Mouse (Mus musculus) brain, embryonic 14.5 days (tissue): ENCODE measurements around the gene Zfp536. TPM values are rescaled to one million over a fixed set of nuclear protein-coding genes. Genes with fewer than 3 reads are reported as not detected.

Source experiments
- DNase-seq: peaks from one replicate; pipeline ENCODE4 v3.0.0-alpha.2; 2011; ENCODE audit warnings: low read depth
- CTCF ChIP-seq: fragments of 200-500 bp; IDR thresholded peaks from 2 replicates; pipeline ENCODE4 v1.5.1; 2012; ENCODE audit warnings: inconsistent platforms, mild to moderate bottlenecking, moderate library complexity, borderline replicate concordance; ENCODE audit not compliant: insufficient read depth, insufficient read length; ENCODE audit errors: extremely low read depth
- POLR2A ChIP-seq: fragments of 200-500 bp; IDR thresholded peaks from 2 replicates; pipeline ENCODE4 v1.6.1; 2012; ENCODE audit warnings: mild to moderate bottlenecking, inconsistent platforms, borderline replicate concordance; ENCODE audit not compliant: poor library complexity, insufficient read depth, insufficient read length, severe bottlenecking; ENCODE audit errors: extremely low read depth
- polyA plus RNA-seq: library from polyadenylated mRNA; depleted of rRNA; stranded (reverse); fragments of >200 nt; gene quantifications from 2 replicates; pipeline ENCODE4 v1.2.3, GENCODE M21; 2012

The Zfp536 gene
- polyA plus RNA-seq, 1 experiment = 30.4 TPM

GRCm38 (mm10) chr7:37490312-37490711, 283.1 kb downstream of the Zfp536 start:
- TF ChIP-seq CTCF (no peak), POLR2A (no peak)
- no peak for DNase-seq

- no peak for TF ChIP-seq CTCF
- no peak for TF ChIP-seq POLR2A
- no peak for DNase-seq
Measured at GRCm38 (mm10) chr7:37484946-37485345, 288.5 kb downstream of the Zfp536 start.

DNA sequence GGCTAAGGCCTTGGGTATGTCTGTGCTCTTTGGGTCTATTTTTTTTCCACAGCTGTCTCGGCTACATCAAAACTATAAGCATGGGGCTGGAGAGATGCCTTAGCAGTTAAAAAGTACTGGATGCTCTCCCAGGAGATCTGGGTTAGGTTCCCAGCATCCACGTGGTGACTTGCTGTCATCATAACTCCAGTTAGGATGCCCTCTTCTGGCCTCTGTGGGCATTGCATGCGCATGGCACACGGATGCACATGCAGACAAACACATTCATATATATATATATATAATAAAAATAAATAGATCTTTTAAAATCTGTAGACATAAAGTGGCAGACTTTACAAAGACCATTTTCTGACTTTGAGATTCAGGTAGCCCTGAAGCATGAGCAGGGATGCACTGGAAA, 290.9 kb downstream of the Zfp536 start:
- DNase-seq = no peak
- TF ChIP-seq CTCF (peak; percentile 36; the same call in 1 of the 2 replicates), POLR2A (no peak)

DNA sequence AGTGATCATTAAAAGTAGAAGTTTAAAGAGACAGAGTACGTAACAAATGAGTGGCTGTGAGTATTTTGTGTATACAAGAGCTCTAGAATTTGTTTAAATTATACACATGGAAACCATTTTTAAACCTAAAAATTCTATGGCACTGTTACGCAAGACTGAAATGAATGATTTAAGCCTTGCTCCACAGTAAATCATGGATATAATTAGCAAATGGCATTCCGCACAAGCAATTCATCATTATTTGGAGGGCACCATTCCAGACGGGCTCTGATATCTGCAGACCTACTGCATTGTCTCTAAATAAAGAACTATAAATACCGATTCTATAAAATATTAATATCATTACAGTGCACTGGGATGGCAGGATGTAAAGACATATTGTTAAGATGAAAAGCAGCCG, 292.3 kb downstream of the Zfp536 start:
- TF ChIP-seq POLR2A (no peak), CTCF (no peak)
- DNase-seq = no peak

DNA sequence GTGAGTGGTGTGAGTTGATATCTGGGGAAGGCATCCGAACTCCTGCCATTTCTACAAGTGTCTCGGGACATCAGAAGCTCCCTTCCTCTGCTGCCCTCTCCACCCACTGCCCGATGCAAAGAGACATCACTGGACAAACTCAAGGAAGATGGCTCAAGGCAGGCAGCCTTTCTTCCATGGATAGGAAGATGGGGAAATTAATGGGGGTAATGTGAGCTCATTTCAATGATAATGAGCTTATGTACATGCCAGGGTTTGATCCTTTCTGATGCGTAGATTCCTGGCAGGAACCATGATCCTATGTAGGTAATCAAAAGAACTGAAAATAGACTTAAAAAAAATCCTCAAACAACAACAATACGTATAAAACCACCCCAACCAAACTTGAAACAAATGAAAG, 296.1 kb downstream of the Zfp536 start:
- DNase-seq = no peak
- no peak for TF ChIP-seq POLR2A
- TF ChIP-seq CTCF = no peak

DNA sequence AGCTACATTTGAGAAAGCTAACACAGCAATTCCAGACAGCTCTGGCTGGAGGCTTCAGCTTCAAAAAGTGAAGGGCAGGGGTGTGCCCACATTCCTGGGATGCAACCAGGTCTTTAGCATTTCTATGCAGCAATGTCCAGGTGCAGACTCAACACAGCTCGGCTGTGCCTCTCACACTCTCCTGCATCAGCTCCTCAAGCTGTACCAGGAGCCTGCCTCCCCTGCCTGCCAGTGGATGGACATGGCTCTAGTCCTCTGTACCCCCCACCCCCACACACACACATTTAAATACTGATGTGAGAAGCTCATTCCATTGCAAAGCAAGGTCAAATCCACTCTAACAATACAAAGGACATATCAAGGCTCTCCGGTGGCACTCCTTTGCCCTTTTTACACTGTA, 298.0 kb downstream of the Zfp536 start:
- DNase-seq = no peak
- no peak for TF ChIP-seq POLR2A
- TF ChIP-seq CTCF = no peak

DNA sequence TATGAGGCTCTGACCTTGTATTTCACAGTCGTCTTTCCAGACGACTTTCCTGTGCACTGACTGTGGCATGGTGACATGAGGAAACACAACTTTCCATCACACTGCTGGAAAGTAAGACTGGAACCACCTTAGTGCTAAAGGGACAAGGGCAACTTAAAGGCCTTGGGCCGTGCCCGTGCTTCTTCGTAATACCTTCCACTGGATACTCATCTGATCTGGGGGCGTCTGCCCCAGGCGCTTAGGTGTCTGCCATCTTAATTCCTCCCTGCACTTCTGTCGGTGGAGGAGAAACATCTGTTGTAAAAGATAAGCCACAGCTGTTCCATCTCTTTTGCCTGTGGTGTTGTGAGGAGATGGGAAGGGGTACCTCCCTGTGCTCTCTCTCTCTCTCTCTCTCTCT, 299.2 kb downstream of the Zfp536 start:
- DNase-seq = no peak
- TF ChIP-seq POLR2A = no peak
- TF ChIP-seq CTCF = no peak

- DNase-seq = no peak
- TF ChIP-seq CTCF (no peak), POLR2A (no peak)
Measured at GRCm38 (mm10) chr7:37473311-37474084, 299.9 kb downstream of the Zfp536 start.

DNA sequence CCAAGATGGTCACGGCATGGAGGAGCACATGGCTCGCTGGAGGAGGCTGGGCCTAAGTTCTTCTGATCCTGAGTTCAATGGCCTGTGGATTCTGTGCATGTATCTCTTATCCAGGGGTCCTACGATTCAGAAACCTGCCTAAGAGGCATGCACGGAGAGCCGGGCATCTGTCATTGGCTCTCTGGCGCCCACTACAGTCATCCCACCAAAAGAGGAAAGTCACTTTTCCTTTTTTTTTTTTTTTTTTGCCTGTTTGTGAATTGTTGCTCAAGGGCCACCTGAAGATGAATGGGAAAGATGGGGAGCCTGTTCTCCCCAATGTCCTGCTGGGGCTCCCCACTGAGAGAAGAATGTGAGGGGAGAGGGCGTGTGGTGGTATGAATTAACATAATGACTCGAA, 301.7 kb downstream of the Zfp536 start:
- TF ChIP-seq POLR2A = no peak
- TF ChIP-seq CTCF = peak; percentile 26; the same call in 1 of the 2 replicates
- no peak for DNase-seq

DNA sequence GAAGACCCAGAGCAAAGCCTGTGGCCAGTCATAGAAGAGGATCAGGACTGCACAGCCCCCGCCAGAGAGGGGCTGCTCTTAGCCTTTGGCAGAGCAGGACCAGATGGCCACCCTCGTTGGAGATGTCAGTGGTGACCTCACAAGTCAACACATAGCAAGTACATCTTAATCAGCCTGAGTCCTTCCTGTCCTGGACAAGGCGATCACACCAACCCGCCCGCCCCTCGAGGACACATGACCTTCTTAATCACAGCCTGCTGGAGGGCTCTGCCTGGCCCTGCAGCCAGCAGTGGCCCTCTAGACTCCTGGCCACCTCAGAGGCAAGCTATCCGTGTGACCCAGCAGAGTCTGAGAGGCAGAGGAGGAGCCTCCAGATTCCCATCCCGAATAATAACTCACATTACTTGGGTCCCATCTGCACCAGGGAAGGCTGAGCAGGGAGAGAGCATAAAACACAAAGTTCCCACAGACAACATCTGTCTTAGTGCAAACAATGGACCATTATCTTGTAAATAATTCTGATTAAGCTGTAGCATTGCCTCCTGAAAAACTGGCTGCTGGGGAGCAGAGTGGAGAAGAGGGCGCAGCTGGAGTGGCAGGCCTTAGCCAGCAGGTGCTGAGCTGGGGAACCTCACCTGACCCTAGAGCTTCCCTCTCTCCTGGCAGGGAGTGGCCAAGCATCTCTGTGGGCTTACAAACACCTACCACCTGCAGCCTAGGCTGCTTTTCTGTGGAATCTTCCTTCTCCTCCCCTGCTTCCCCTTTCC, 306.8 kb downstream of the Zfp536 start:
- TF ChIP-seq POLR2A (no peak), CTCF (no peak)
- no peak for DNase-seq

GRCm38 (mm10) chr7:37464186-37464721, 309.2 kb downstream of the Zfp536 start:
- no peak for DNase-seq
- TF ChIP-seq CTCF (no peak), POLR2A (no peak)
